Mouse (Mus musculus) liver, adult 2 months (tissue): ENCODE data around the gene Acoxl.

Source experiments
- CTCF ChIP-seq: fragments of 200-500 bp; IDR thresholded peaks from 2 replicates; pipeline ENCODE4 v1.5.1; 2011; ENCODE audit warnings: low read depth, low read length, control low read depth
- POLR2A ChIP-seq: fragments of 200-500 bp; IDR thresholded peaks from 2 replicates; pipeline ENCODE4 v1.6.1; 2011; ENCODE audit warnings: low read length, control low read depth; ENCODE audit not compliant: insufficient read depth; ENCODE audit errors: extremely low read depth

DNA sequence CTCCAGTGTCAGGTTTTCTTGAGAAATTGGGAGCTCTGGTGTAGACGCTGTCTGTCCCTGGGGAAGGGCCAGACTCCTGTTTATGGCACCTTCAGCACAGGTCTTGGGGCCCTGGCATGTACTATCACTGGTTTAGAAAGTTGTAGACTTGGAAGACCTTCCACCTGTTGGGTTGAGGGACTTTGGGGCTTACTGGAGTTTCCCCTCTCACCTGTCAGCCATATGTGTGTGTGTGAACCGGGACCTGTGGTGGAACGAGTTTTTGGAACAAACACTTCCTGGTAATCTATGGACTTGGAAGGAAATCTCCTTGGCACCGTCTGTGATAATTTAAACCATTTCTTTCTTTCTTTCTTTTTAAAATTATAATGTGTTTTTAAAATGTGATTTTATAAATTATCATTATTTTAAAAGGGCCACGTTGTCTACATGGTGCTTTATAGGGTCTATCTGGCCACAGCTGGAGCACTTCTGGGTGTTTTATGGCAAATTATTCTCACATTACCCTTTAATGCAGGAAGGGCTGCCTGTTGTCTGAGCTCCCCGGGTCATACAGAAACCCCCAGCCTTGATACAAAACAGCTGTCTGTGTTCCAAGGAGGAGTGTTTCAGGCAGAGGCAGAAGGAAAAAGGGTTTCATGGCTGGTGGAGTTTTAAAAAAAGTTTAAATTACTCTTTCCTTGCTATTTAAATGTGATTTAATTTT is 68.5 kb downstream of the Acoxl start:
- TF ChIP-seq POLR2A: no peak
- TF ChIP-seq CTCF: no peak
